Mouse (Mus musculus): ENCODE measurements around the gene Rtn2. TPM values are rescaled to one million over a fixed set of nuclear protein-coding genes. Genes with fewer than 3 reads are reported as not detected.

The Rtn2 gene
- polyA plus RNA-seq, 1 experiment from 2014 or later: 7.1 TPM

DNA sequence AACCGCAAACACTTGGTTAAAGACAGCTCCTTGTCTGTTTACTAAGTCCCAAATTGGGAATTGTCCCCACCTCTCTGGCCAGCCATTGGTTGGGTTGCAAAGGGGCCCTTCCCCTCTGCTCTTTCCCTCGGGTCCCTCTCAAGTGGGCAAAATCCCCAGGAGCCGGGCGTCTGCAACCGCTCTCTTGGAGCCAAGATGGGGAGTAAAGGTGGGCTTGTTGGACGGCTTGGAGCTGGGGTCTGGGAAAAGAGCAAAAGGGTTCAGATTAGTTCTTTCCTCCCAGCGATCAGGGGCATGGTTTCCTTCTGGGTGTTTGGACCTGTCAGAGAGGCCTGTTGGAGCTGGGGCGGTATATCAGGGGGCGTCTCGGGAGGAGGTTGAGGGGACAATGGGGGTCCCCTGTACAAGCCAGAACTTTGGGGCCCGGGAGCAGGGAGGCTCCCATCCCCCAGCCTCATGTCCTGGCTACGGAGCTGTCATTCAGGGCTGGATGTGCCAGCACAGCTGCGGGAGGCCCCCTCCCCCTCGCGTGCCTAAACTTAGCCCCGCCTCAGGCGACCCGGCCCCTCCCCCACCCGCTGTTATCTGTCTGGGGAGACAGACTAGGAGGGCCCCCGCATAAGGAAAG, 8.7 kb downstream of the Rtn2 start:
- Histone ChIP-seq H3K4me2 (replicated peaks; ENCODE audit: low read depth) (peak overlapping the region; percentile 66), H3K27ac (ENCODE audit: low read depth, low read length) (no peak overlapping the region), H3K4me3 (ENCODE audit: low read depth, low read length) (peak overlapping the region; percentile 42), H3K27me3 (replicated peaks; ENCODE audit: control insufficient read depth, insufficient read depth, low read length) (no peaks in the 10 kb centered on the region), H3K4me1 (replicated peaks; ENCODE audit: control insufficient read depth, insufficient read depth, low read length) (no peaks in the 10 kb centered on the region; the same call in 1 of the 2 replicates), H3K9ac (ENCODE audit: low read depth, low read length) (0 out of 2 replicates have a peak overlapping the region, but pooled peaks have one; percentile 11), H3K36me3 (ENCODE audit: control insufficient read depth, insufficient read depth) (no peaks in the 10 kb centered on the region), H3K9me3 (ENCODE audit: control insufficient read depth) (no peaks in the 10 kb centered on the region)
- 2% methylated on average over 19 of the region's 20 CpGs for WGBS
- no peak for ATAC-seq
- TF ChIP-seq CTCF (IDR thresholded peaks at IDR 0.05; ENCODE audit: low read depth): no peak

DNA sequence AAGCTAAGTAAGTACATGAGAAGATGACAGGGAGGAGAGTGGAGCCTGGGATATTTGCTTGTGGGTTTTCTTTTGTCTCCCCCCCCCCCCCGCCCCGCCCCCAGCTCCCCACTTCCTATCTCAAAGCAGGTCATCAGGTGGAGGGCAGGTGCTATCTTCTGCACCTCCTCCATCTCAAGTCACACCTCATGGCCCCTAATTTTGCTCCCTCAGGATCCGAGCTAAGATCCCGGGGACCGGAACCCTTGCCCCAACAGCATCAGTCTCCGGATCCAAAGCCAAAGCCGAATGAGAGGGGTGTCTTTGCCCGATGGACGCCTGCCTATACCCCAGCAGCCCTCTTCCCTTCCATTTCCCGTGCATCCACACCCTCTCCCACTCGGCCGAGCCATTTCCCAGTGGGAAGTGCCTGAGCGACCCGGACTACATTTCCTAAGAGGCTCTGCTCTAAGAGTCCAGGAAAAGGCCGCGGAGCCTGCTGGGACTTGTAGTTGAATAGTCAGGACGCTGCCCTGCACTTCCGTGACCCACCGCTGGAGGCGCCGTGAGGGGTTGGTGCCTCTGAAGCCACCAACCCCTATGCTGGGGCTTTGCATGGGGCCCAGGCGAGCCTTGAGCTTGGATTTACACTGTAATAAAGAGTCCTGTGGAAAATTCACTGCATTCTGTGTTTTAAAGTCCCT, 13.2 kb downstream of the Rtn2 start:
- peak; percentile 67 for ATAC-seq
- peak; percentile 92 for TF ChIP-seq CTCF (IDR thresholded peaks at IDR 0.05; ENCODE audit: low read depth)
- peak overlapping the region; percentile 29 for H3K4me3 ChIP-seq (ENCODE audit: low read depth, low read length)
- WGBS: 19% methylated on average over 21 of the region's 22 CpGs
- no peaks in the 10 kb centered on the region for H3K36me3 ChIP-seq (ENCODE audit: control insufficient read depth, insufficient read depth)
- no peaks in the 10 kb centered on the region; the same call in 1 of the 2 replicates for H3K4me1 ChIP-seq (replicated peaks; ENCODE audit: control insufficient read depth, insufficient read depth, low read length)
- H3K27ac ChIP-seq (ENCODE audit: low read depth, low read length): no peak overlapping the region
- no peaks in the 10 kb centered on the region for H3K9me3 ChIP-seq (ENCODE audit: control insufficient read depth)
- H3K4me2 ChIP-seq (replicated peaks; ENCODE audit: low read depth): peak overlapping the region; percentile 66
- H3K27me3 ChIP-seq (replicated peaks; ENCODE audit: control insufficient read depth, insufficient read depth, low read length): no peaks in the 10 kb centered on the region
- H3K9ac ChIP-seq (ENCODE audit: low read depth, low read length): peak overlapping the region; percentile 27

DNA sequence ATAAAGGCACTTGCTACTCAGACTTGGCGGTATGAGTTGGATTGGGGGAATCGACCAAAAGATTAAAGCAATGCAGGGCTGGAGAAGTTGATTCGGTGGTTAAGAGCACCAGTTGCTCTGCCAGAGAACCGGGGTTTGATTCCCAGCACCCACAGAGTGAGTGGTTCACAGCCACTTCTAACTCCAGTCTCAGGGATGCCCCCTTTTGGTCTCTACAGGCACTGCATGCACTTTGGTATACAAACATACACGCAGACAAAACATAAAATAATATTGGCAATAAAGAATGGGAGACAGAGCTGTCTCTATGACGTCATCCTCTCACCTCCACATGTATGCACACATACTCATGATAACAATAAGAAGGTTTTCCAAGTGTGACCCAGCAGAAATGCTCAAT, 14.6 kb downstream of the Rtn2 start:
- no peak overlapping the region for H3K27ac ChIP-seq (ENCODE audit: low read depth, low read length)
- H3K4me3 ChIP-seq (ENCODE audit: low read depth, low read length): no peak overlapping the region
- peaks cover 4% of the 10 kb centered on the region for H3K4me1 ChIP-seq (replicated peaks; ENCODE audit: control insufficient read depth, insufficient read depth, low read length)
- no peak for ATAC-seq
- H3K9ac ChIP-seq (ENCODE audit: low read depth, low read length): no peak overlapping the region
- H3K4me2 ChIP-seq (replicated peaks; ENCODE audit: low read depth): no peak overlapping the region
- no peaks in the 10 kb centered on the region for H3K9me3 ChIP-seq (ENCODE audit: control insufficient read depth)
- TF ChIP-seq CTCF (IDR thresholded peaks at IDR 0.05; ENCODE audit: low read depth): peak; percentile 32; the same call in 1 of the 2 replicates
- H3K27me3 ChIP-seq (replicated peaks; ENCODE audit: control insufficient read depth, insufficient read depth, low read length): peaks cover 7% of the 10 kb centered on the region; the same call in 1 of the 2 replicates
- H3K36me3 ChIP-seq (ENCODE audit: control insufficient read depth, insufficient read depth): no peaks in the 10 kb centered on the region
- 85% methylated on average over 6 of the region's 6 CpGs for WGBS

DNA sequence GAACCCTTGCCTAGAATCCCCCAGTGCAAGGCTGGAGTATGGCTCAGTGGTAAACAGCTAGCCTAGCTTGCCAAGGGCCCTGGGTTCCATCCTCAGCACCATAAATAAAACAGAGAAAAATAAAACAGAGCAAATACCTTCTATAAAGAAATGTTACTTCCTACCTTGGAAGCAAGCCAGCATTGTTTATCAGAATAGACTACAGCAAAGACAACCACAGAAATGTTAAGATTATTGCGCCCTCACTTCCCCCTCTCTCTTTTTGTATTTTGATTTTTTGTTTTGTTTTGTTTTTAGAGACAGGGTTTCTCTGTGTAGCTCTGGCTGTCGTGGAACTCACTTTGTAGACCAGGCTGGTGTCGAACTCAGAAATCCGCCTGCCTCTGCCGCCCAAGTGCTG, 15.4 kb downstream of the Rtn2 start:
- Histone ChIP-seq H3K4me2 (replicated peaks; ENCODE audit: low read depth) (no peak overlapping the region), H3K36me3 (ENCODE audit: control insufficient read depth, insufficient read depth) (no peaks in the 10 kb centered on the region), H3K4me3 (ENCODE audit: low read depth, low read length) (no peak overlapping the region), H3K27ac (ENCODE audit: low read depth, low read length) (no peak overlapping the region), H3K4me1 (replicated peaks; ENCODE audit: control insufficient read depth, insufficient read depth, low read length) (peaks cover 4% of the 10 kb centered on the region), H3K9ac (ENCODE audit: low read depth, low read length) (no peak overlapping the region), H3K9me3 (ENCODE audit: control insufficient read depth) (no peaks in the 10 kb centered on the region), H3K27me3 (replicated peaks; ENCODE audit: control insufficient read depth, insufficient read depth, low read length) (peaks cover 14% of the 10 kb centered on the region)
- no peak for TF ChIP-seq CTCF (IDR thresholded peaks at IDR 0.05; ENCODE audit: low read depth)
- ATAC-seq: no peak
- 86% methylated on average over 5 of the region's 5 CpGs for WGBS

DNA sequence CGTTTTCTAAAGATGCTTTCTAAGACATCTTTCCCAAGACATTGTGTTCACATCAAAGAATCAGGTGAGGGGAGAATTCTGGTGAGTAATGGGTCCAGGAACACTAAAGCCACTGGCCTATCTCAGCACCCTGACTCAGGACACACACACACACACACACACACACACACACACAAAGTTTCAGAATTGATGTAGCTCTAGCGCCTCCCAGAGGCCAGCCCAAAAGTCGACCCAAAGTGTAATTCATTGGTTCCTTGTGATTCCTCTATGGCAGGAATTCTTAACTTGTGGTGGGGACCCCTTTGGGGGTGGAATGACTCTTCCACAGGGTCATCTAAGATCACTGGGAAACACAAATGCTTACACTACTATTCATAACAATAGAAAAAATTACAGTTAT, 16.8 kb downstream of the Rtn2 start:
- H3K27me3 ChIP-seq (replicated peaks; ENCODE audit: control insufficient read depth, insufficient read depth, low read length): peaks cover 28% of the 10 kb centered on the region
- peak; percentile 87 for TF ChIP-seq CTCF (IDR thresholded peaks at IDR 0.05; ENCODE audit: low read depth)
- H3K27ac ChIP-seq (ENCODE audit: low read depth, low read length): no peak overlapping the region
- H3K9ac ChIP-seq (ENCODE audit: low read depth, low read length): no peak overlapping the region
- ATAC-seq: no peak
- no peaks in the 10 kb centered on the region for H3K9me3 ChIP-seq (ENCODE audit: control insufficient read depth)
- no peak overlapping the region for H3K4me2 ChIP-seq (replicated peaks; ENCODE audit: low read depth)
- no peak overlapping the region for H3K4me3 ChIP-seq (ENCODE audit: low read depth, low read length)
- H3K36me3 ChIP-seq (ENCODE audit: control insufficient read depth, insufficient read depth): no peaks in the 10 kb centered on the region
- H3K4me1 ChIP-seq (replicated peaks; ENCODE audit: control insufficient read depth, insufficient read depth, low read length): peaks cover 4% of the 10 kb centered on the region
- 17% methylated on average over 3 of the region's 3 CpGs for WGBS

DNA sequence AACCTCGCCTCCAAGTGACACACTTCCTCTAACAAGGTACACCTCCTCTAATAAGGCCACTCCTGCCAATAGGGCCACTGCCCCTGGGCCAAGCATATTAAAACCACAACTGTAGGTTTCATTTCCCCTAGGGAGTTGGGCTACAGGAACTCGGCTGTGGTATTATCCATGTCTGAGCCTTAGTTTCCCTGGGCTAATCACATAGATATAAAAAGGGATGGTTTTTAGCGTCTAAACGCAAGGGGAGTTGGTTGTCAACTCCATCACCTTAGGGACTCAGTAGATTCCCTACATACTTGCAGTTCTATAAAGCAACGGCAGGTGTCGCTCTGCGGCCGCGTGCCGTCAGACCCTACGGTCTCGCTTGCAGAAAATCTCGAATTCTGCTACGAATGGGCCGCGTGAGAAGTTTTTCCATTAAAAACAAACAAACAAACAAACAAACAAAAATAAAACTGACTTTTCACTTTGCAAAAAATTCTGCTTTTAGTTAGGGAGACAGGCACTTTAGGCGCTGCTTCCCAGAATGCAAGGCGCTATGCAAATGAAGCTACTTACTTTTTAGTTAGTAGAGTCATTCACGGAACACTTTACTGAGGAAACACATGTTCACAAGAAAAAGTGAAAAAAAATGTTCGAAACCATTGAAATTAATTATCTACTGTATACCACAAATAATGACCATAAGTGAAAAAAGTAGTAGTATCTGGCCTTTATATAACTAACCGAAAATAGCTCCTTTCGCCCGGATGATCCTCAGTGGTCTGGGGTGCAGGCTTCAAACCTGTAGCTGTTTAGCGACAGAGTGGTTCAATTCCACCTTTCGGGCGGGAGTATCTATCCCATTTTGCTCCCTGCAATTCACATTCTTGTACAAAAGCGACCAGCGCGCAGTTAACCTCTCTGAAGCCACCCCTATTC, 18.3 kb downstream of the Rtn2 start:
- ATAC-seq: peak; percentile 65
- WGBS: under 1% methylated on average over 29 of the region's 29 CpGs
- peak; percentile 98 for TF ChIP-seq CTCF (IDR thresholded peaks at IDR 0.05; ENCODE audit: low read depth)

More for the DNA sequence above, 18.3 kb downstream of the Rtn2 start:
- H3K27me3 ChIP-seq (replicated peaks; ENCODE audit: control insufficient read depth, insufficient read depth, low read length): peaks cover 44% of the 10 kb centered on the region
- H3K27ac ChIP-seq (ENCODE audit: low read depth, low read length): no peak overlapping the region
- H3K4me2 ChIP-seq (replicated peaks; ENCODE audit: low read depth): peak overlapping the region; percentile 58
- peak overlapping the region; percentile 18; the same call in 1 of the 2 replicates for H3K9ac ChIP-seq (ENCODE audit: low read depth, low read length)
- H3K4me1 ChIP-seq (replicated peaks; ENCODE audit: control insufficient read depth, insufficient read depth, low read length): peaks cover 4% of the 10 kb centered on the region
- no peaks in the 10 kb centered on the region for H3K36me3 ChIP-seq (ENCODE audit: control insufficient read depth, insufficient read depth)
- peak overlapping the region; percentile 43 for H3K4me3 ChIP-seq (ENCODE audit: low read depth, low read length)
- H3K9me3 ChIP-seq (ENCODE audit: control insufficient read depth): no peaks in the 10 kb centered on the region

All from intestine, postnatal 0 days (tissue).